Mouse (Mus musculus) MEL (cell line): ENCODE results near the gene Thap8. TPM values are rescaled to one million over a fixed set of nuclear protein-coding genes. Genes with fewer than 3 reads are reported as not detected.

Experiments
- DNase-seq: peaks from one replicate; pipeline ENCODE4 v3.0.0; 2011; ENCODE audit warnings: low read depth, low spot score
- H3K27ac ChIP-seq: 2 replicates; pipeline ENCODE4 v1.5.1; 2012; ENCODE audit warnings: low read depth, mild to moderate bottlenecking, control low read depth, low read length, moderate library complexity; ENCODE audit not compliant: control insufficient read depth
- H3K27me3 ChIP-seq, 2 experiments: fragments of 150-350 bp in 1 of 2; sonication (generic) in 1 of 2; 2 replicates each; pipeline ENCODE4 v1.6.1; 2012; ENCODE audit warnings: low read length in 2 of 2, mild to moderate bottlenecking in 2 of 2, improper control_type of control experiment in 1 of 2, moderate library complexity in 1 of 2; ENCODE audit not compliant: insufficient read depth in 2 of 2, control insufficient read depth in 1 of 2
- H3K36me3 ChIP-seq, 2 experiments: 2 replicates each; pipeline ENCODE4 v1.6.1; 2012 to 2014; ENCODE audit warnings: low read length in 2 of 2, improper control_type of control experiment in 1 of 2, inconsistent platforms in 1 of 2, mild to moderate bottlenecking in 1 of 2; ENCODE audit not compliant: insufficient read depth in 2 of 2, control insufficient read depth in 1 of 2
- H3K4me1 ChIP-seq, 2 experiments: fragments of 150-350 bp in 1 of 2; sonication (generic) in 1 of 2; 2 replicates each; pipeline ENCODE4 v1.6.1; 2012; ENCODE audit warnings: low read length in 2 of 2, improper control_type of control experiment in 1 of 2, mild to moderate bottlenecking in 1 of 2; ENCODE audit not compliant: insufficient read depth in 2 of 2, control insufficient read depth in 1 of 2
- H3K4me3 ChIP-seq, 2 experiments: fragments of 150-350 bp in 1 of 2; sonication (generic) in 1 of 2; 2 replicates each; pipeline ENCODE4 v1.5.1; 2012; ENCODE audit warnings: low read depth in 2 of 2, low read length in 2 of 2, mild to moderate bottlenecking in 2 of 2, moderate library complexity in 2 of 2, control low read depth in 1 of 2, improper control_type of control experiment in 1 of 2; ENCODE audit not compliant: control insufficient read depth in 1 of 2, insufficient read depth in 1 of 2
- H3K79me2 ChIP-seq: 2 replicates; pipeline ENCODE4 v1.6.1; 2012; ENCODE audit warnings: mild to moderate bottlenecking, low read length, moderate library complexity; ENCODE audit not compliant: control insufficient read depth, poor library complexity, insufficient read depth
- H3K9ac ChIP-seq: 2 replicates; pipeline ENCODE4 v1.6.1; 2012; ENCODE audit warnings: low read depth, mild to moderate bottlenecking, control low read depth, low read length, moderate library complexity; ENCODE audit not compliant: control insufficient read depth, poor library complexity, severe bottlenecking
- H3K9me3 ChIP-seq: fragments of 150-350 bp; sonication (generic); replicated peaks from 2 replicates; pipeline ENCODE4 v1.6.1; 2012; ENCODE audit warnings: mild to moderate bottlenecking, low read length, improper control_type of control experiment, moderate library complexity; ENCODE audit not compliant: insufficient read depth
- CHD1 ChIP-seq: IDR thresholded peaks from 2 replicates; pipeline ENCODE4 v1.6.1; 2012; ENCODE audit warnings: low read depth, mild to moderate bottlenecking, inconsistent platforms, low read length, improper control_type of control experiment
- CTCF ChIP-seq, 3 experiments: IDR thresholded peaks in 2 of 3; conservative IDR thresholded peaks in 1 of 3; 2 replicates each; pipeline ENCODE4 v1.5.1; 2011 to 2012; ENCODE audit warnings: low read length in 3 of 3, low read depth in 2 of 3, mild to moderate bottlenecking in 2 of 3, improper control_type of control experiment in 1 of 3, inconsistent platforms in 1 of 3, mixed read lengths in 1 of 3, moderate library complexity in 1 of 3; ENCODE audit not compliant: control insufficient read depth in 1 of 3, insufficient read depth in 1 of 3, poor library complexity in 1 of 3, severe bottlenecking in 1 of 3
- GATA1 ChIP-seq: IDR thresholded peaks from 2 replicates; pipeline ENCODE4 v1.6.1; 2011; ENCODE audit warnings: low read depth, low read length, improper control_type of control experiment
- MAZ ChIP-seq: IDR thresholded peaks from 2 replicates; pipeline ENCODE4 v1.6.1; 2012; ENCODE audit warnings: low read depth, mild to moderate bottlenecking, inconsistent platforms, low read length, improper control_type of control experiment
- MXI1 ChIP-seq: IDR thresholded peaks from 2 replicates; pipeline ENCODE4 v1.6.1; 2011; ENCODE audit warnings: mild to moderate bottlenecking, low read depth, low read length, improper control_type of control experiment
- RAD21 ChIP-seq: IDR thresholded peaks from 2 replicates; pipeline ENCODE4 v1.6.1; 2011; ENCODE audit warnings: mild to moderate bottlenecking, low read depth, low read length, improper control_type of control experiment
- SIN3A ChIP-seq: IDR thresholded peaks from 2 replicates; pipeline ENCODE4 v1.6.1; 2012; ENCODE audit warnings: low read length, improper control_type of control experiment, inconsistent platforms
- SMC3 ChIP-seq: IDR thresholded peaks from 2 replicates; pipeline ENCODE4 v1.6.1; 2011; ENCODE audit warnings: low read depth, low read length, improper control_type of control experiment
- TAL1 ChIP-seq: IDR thresholded peaks from 2 replicates; pipeline ENCODE4 v1.6.1; 2012; ENCODE audit warnings: mild to moderate bottlenecking, inconsistent platforms, low read length, moderate library complexity, mixed read lengths
- ZC3H11A ChIP-seq: IDR thresholded peaks from 2 replicates; pipeline ENCODE4 v1.6.1; 2012; ENCODE audit warnings: low read depth, mild to moderate bottlenecking, inconsistent platforms, low read length, improper control_type of control experiment
- polyA plus RNA-seq, 2 experiments: library from polyadenylated mRNA; stranded (reverse) in 1 of 2; unstranded in 1 of 2; fragments of >175 nt in 1 of 2; fragments of >200 nt in 1 of 2; gene quantifications; 2 replicates each; pipeline versions ENCODE4 v1.2.1 to v1.2.4; 2012; ENCODE audit warnings: low replicate concordance in 2 of 2, low read depth in 1 of 2; ENCODE audit not compliant: insufficient read length in 2 of 2, insufficient read depth in 1 of 2, missing spikeins in 1 of 2
- total RNA-seq: library from RNA; depleted of rRNA; stranded (reverse); fragments of 300-350 nt; gene quantifications from 2 replicates; pipeline ENCODE4 v1.2.3, GENCODE M21; 2012

The Thap8 gene
- total and polyA plus RNA-seq, 3 experiments, result 0.46 to 0.73 TPM; not detected in 1

DNA sequence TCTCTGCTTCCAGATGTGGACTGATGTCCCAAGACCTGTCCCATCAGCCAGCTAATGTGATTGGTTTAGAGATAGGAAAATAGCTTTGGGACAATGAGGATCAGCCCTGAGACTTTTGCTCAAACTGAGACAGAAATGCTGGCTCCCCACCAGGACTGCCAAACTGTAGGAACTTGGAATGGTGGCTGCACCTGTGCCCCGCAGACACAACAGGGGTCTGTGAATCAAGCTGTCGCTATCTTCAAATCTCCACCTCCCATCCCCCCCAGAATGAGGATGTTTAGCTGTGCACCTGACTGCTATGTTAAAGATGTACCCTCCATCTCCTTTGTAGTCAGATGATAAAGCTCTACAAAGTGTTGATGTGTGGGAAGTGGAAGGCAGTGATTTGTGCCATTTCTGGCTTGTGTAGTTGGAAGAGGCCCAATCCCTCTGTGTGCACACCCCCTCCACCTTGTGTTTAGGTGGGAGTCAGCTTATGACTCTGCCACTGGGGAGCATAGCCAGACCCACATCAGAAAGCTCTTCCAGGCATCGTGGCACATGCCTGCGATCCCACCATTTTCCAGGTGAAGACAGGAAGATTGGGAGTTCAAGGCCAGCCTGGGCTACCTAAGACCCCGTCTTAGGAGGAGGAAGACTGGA lies 44.5 kb downstream of the Thap8 start:
- peaks cover 0 to 10% of the 10 kb centered on the region in 2 experiments; a peak in 2 of 4 replicates for H3K36me3 ChIP-seq
- TF ChIP-seq CHD1, result no peak
- no peak for TF ChIP-seq SMC3
- no peak for TF ChIP-seq MXI1
- no peak overlapping the region for H3K27ac ChIP-seq
- no peaks in the 10 kb centered on the region for H3K9me3 ChIP-seq
- H3K4me3 ChIP-seq, result no peak overlapping the region
- DNase-seq, result no peak
- peaks cover 0 to 7% of the 10 kb centered on the region in 2 experiments; a peak in 2 of 4 replicates for H3K4me1 ChIP-seq
- H3K79me2 ChIP-seq, result peaks cover 7% of the 10 kb centered on the region; the same call in 1 of the 2 replicates
- H3K9ac ChIP-seq, result no peak overlapping the region
- H3K27me3 ChIP-seq, result peaks cover 0 to 2% of the 10 kb centered on the region in 2 experiments; a peak in 3 of 4 replicates

DNA sequence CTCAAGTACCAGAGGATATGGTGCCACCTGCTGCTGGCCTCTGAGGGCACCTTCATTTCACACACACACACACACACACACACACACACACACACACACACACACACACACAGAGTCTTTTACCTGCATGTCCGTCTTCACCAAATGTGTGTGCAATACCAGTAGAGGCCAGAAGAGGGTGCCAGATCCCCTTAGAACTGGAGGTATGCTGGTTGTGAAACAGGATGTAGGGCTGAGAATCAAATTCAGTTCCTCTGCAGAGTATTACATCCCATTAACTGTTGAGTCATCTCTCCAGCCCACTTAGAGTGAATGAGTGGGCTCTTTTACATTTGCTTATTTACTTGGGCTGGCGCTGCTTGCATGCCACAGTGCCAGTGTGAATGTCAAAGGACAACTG lies 45.5 kb downstream of the Thap8 start:
- Histone ChIP-seq H3K27ac (no peak overlapping the region), H3K36me3 (peaks cover 0 to 10% of the 10 kb centered on the region in 2 experiments; a peak in 2 of 4 replicates), H3K9me3 (no peaks in the 10 kb centered on the region), H3K27me3 (peaks cover 0 to 2% of the 10 kb centered on the region in 2 experiments; a peak in 3 of 4 replicates), H3K4me1 (peaks cover 0 to 7% of the 10 kb centered on the region in 2 experiments; a peak in 1 of 4 replicates), H3K4me3 (no peak overlapping the region), H3K9ac (no peak overlapping the region), H3K79me2 (peaks cover 7% of the 10 kb centered on the region; the same call in 1 of the 2 replicates)
- peak; percentile 88 for DNase-seq
- TF ChIP-seq TAL1, result no peak
- TF ChIP-seq SMC3, result peak; percentile 61
- TF ChIP-seq CTCF (IDR thresholded peaks at IDR 0.05 in 2 of 3, conservative IDR thresholded peaks at IDR 0.05 in 1 of 3; ENCODE audit: control insufficient read depth in 1 of 3, insufficient read depth in 1 of 3, low read depth in 2 of 3, low read length in 3 of 3, poor library complexity in 1 of 3, severe bottlenecking in 1 of 3), result peak; percentile 66 to 75 (median 67)
- TF ChIP-seq SIN3A, result 0 out of 2 replicates have a peak, but pooled peaks have one; percentile 30
- TF ChIP-seq RAD21, result peak; percentile 55
- no peak for TF ChIP-seq GATA1
- 0 out of 2 replicates have a peak, but pooled peaks have one; percentile 28 for TF ChIP-seq ZC3H11A

DNA sequence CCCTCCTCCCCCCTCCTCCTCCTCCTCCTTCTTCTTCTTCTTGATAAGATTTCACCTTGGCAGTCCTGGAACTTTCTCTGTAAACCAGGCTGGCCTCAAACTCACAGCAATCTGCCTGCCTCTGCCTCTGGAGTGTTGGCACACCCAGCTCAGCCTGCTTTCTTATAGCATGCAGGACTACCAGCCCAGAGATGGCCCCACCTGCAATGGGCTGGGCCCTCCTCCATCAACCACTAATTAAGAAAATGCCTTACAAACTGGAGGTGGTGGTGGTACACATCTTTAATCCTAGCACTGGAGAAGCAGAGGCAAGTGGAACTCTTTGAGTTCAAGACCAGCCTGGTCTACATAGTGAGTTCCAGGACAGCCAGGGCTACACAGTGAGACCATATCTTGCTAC lies 46.5 kb downstream of the Thap8 start:
- Histone ChIP-seq H3K36me3 (peaks cover 0 to 6% of the 10 kb centered on the region in 2 experiments; a peak in 1 of 4 replicates), H3K27ac (no peak overlapping the region), H3K4me3 (no peak overlapping the region), H3K27me3 (peaks cover 0 to 2% of the 10 kb centered on the region in 2 experiments; a peak in 3 of 4 replicates), H3K4me1 (no peaks in the 10 kb centered on the region; a peak in 1 of 4 replicates), H3K9me3 (no peaks in the 10 kb centered on the region), H3K9ac (no peak overlapping the region), H3K79me2 (peaks cover 5% of the 10 kb centered on the region; the same call in 1 of the 2 replicates)
- TF ChIP-seq RAD21 (no peak), MAZ (no peak)
- DNase-seq, result no peak
